Mouse (Mus musculus) liver, postnatal 0 days (tissue): ENCODE data around the gene Epb41l3.

Experiments
- CTCF ChIP-seq: sonication (generic); IDR thresholded peaks from 2 replicates; pipeline ENCODE4 v1.5.1; 2016; ENCODE audit warnings: antibody characterized with exemption, low read depth
- EP300 ChIP-seq: IDR thresholded peaks from 2 replicates; pipeline ENCODE4 v1.6.1; 2016; ENCODE audit warnings: antibody characterized with exemption, low read depth, mild to moderate bottlenecking

DNA sequence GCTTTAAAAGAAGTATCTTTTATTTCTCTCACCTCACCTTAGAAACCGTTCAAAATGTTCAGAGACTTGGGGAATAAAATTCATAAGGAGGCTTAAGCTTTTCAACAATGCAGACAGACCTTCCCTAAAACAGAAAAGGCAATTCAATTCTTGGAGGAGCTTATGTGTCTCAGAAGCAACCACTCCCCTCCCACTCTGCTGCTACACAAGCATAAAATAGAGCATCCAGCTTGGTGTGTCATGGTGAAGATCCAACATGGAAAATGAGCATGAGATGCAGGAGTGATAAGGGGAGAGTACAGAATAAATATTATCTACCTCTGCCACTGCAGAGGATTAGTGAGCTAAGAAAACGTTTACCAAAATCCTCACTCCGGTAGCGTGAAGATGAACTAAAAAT lies 21.5 kb upstream of the Epb41l3 start:
- TF ChIP-seq CTCF = no peak
- TF ChIP-seq EP300 = no peak
